Mouse (Mus musculus): Measurements from ENCODE around the gene Asic2.
A peak's percentile ranks its signal among the peaks of the same experiment; 100 is the strongest.

The Asic2 gene

GRCm38 (mm10) chr11:81948021-81948420 is 20.2 kb downstream of the Asic2 start:
- no peak for DNase-seq

GRCm38 (mm10) chr11:81942167-81942566 is 26.1 kb downstream of the Asic2 start:
- no peak for DNase-seq

GRCm38 (mm10) chr11:81940988-81941387 is 27.3 kb downstream of the Asic2 start:
- DNase-seq, result peak; percentile 51

- no peak for DNase-seq
These were observed 30.7 kb downstream of the Asic2 start for GRCm38 (mm10) chr11:81937516-81937915.

GRCm38 (mm10) chr11:81926393-81926792 is 41.9 kb downstream of the Asic2 start:
- peak; percentile 95 for DNase-seq

GRCm38 (mm10) chr11:81923626-81924025 is 44.6 kb downstream of the Asic2 start:
- no peak for DNase-seq

GRCm38 (mm10) chr11:81923096-81923495 is 45.2 kb downstream of the Asic2 start:
- DNase-seq, result no peak

GRCm38 (mm10) chr11:81915501-81915900 is 52.8 kb downstream of the Asic2 start:
- DNase-seq, result peak; percentile 8

GRCm38 (mm10) chr11:81913071-81913470 is 55.2 kb downstream of the Asic2 start:
- DNase-seq, result no peak

- DNase-seq, result no peak
These were observed 58.8 kb downstream of the Asic2 start for GRCm38 (mm10) chr11:81909397-81909894.

GRCm38 (mm10) chr11:81908760-81909159 is 59.5 kb downstream of the Asic2 start:
- DNase-seq, result no peak

GRCm38 (mm10) chr11:81902318-81902717 is 65.9 kb downstream of the Asic2 start:
- no peak for DNase-seq

- DNase-seq, result peak; percentile 73
These were observed 70.5 kb downstream of the Asic2 start for GRCm38 (mm10) chr11:81897547-81898354.

- DNase-seq, result no peak
These were observed 71.7 kb downstream of the Asic2 start for GRCm38 (mm10) chr11:81896511-81896910.

GRCm38 (mm10) chr11:81871506-81872213 is 96.6 kb downstream of the Asic2 start:
- DNase-seq, result no peak

- DNase-seq, result no peak
These were observed 102.4 kb downstream of the Asic2 start for GRCm38 (mm10) chr11:81865661-81866382.

- DNase-seq, result peak; percentile 91
These were observed 107.8 kb downstream of the Asic2 start, which contains the start of gene 5530401A14Rik for GRCm38 (mm10) chr11:81860250-81860972. 5530401A14Rik (plus strand) TSS chr11:81860673.

GRCm38 (mm10) chr11:81847773-81848490 is 120.3 kb downstream of the Asic2 start:
- no peak for DNase-seq

GRCm38 (mm10) chr11:81845686-81846036 is 122.6 kb downstream of the Asic2 start:
- no peak for DNase-seq

- peak; percentile 53 for DNase-seq
These were observed 123.1 kb downstream of the Asic2 start for GRCm38 (mm10) chr11:81845010-81845685.

- no peak for DNase-seq
These were observed 127.3 kb downstream of the Asic2 start for GRCm38 (mm10) chr11:81841001-81841400.

Data from retina, postnatal 1 day (tissue).